Mouse (Mus musculus) left cerebral cortex, adult 2 months (tissue): ENCODE measurements around the gene Sipa1. TPM values are rescaled to one million over a fixed set of nuclear protein-coding genes. Genes with fewer than 3 reads are reported as not detected.
A peak's percentile ranks its signal among the peaks of the same experiment; 100 is the strongest.

Experiments used
- DNase-seq, 2 experiments: peaks; one replicate each; pipeline ENCODE4 v3.0.0; 2021 to 2022; ENCODE audit warnings: low spot score in 2 of 2, mixed read lengths in 1 of 2; ENCODE audit errors: extremely low spot score in 1 of 2
- H3K27ac ChIP-seq: fragments of 200-600 bp; 2 replicates; pipeline ENCODE4 v1.8.1; 2022
- H3K4me3 ChIP-seq: fragments of 200-600 bp; 2 replicates; pipeline ENCODE4 v1.8.1; 2022
- CTCF ChIP-seq: fragments of 200-600 bp; IDR thresholded peaks from 2 replicates; pipeline ENCODE4 v1.8.1; 2022; ENCODE audit warnings: antibody characterized with exemption, mild to moderate bottlenecking, moderate library complexity
- intact Hi-C: fragments of 180-260 bp; cut with DNase I; formaldehyde crosslinking; loops from one replicate; pipeline ENCODE4 v1.15.1; 2025
- total RNA-seq, 2 experiments: library from RNA; stranded (reverse); gene quantifications; 2 replicates each; pipeline ENCODE4 v1.2.3; 2021

The Sipa1 gene
- total RNA-seq, 2 experiments from 2014 or later: 18.2 to 19.0 TPM

DNA sequence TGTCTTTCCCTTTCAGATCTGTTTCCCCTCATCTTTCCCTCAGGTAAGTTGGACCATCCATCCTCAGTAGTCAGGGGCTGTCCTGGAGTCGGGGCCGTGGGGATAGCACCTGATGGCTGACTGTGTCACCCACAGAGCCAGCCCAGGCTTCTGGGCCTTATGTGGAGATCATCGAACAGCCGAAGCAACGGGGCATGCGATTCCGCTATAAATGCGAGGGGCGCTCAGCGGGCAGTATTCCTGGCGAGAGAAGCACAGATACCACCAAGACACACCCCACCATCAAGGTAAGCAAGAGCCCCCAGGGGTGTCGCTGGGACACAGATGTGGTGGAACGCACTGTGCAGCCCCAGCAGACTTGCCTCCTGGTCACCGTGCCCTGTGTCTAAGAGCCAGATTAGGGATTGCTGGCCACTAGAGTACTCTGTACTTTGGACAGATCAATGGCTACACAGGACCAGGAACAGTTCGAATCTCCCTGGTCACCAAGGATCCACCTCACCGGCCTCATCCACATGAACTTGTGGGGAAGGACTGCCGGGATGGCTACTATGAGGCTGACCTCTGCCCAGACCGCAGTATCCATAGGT, 25.0 kb downstream of the Sipa1 start:
- H3K27ac ChIP-seq: peak overlapping the region; percentile 99
- DNase-seq: no peak
- peak overlapping the region; percentile 99 for H3K4me3 ChIP-seq
- intact Hi-C loops: no loop called here
- TF ChIP-seq CTCF: no peak

DNA sequence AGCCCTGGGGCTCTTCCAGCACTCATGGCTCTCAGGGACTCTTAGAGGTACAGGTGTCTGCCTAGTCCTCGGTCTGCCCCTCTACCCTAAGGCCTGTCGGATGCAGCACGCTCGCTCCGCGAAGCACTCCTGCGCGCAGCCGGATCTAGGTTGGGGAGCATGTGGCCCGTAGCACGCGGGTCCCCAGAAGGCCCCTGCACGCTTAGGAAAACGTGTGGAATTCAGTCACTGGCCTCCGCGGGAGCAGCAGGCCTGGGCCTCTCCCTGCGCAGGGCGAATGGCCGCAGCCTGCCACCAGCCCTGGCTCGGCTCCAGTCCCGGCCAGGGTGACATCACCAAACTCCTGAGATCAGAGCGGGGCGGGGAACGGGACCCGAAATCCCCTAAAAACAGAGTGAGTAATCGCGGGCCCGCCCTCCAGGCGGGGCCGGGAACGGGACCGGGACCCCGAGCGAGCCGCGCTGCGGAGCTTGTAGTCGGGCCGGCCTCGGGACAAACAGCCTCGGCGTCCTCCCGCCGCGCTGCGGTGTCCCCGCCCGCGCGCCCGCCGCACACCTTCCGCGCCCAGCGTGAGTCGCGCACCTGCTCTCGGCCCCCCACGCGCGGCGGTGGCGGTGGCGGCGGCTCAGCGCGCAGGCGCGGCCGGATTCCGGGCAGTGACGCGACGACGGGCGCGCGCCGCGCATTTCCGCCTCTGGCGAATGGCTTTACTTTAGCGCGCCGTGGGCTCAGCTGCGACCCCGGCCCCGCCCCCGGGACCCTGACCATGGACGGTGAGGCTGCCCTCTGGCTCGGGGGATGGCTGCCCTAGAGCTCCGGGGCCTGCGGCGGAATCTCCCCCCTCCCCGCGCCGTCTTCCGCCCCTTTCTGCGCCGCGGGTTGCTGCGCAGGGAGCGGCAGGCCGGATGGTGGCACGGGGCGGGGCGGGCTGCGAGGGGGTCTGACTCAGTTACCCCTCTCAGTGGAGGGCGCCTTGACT, 26.1 kb downstream of the Sipa1 start, which contains the start of gene Rela:
TSS of gene Rela (plus strand) at position 415 of the 979 bp plus-strand sequence.
- intact Hi-C loops: loop anchor here (1.0 to 2.0 kb wide), 2 partner anchors 27 to 51 kb away; partner anchors contain the start of genes Kat5, Map3k11 and Pcnx3

DNA sequence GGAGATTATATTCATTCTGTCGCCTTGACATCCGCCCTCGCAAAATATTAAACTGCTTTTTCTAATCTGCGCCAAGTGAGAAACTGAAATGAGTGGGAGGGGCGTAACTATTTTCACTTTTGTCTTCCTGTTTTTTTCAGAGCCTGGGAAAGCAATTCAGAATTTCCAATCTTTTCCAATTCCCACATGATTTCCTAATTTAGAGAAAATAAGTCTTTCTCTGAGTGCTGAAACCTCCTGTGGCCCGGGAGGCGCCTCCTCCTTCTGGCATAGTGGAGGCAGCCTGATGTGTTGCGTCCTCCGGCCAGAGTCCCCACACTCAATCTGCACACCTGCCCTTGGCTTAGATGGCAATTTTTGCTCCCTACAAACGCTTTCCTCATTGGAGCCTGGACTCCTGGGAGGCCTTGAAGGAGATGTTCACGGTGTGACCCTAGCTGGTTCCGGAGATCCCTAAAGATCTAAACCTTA, 26.9 kb downstream of the Sipa1 start:
- no peak for DNase-seq
- TF ChIP-seq CTCF: no peak
- Histone ChIP-seq H3K4me3 (peak overlapping the region; percentile 99), H3K27ac (peak overlapping the region; percentile 99)
- intact Hi-C loops: loop anchor here (1.0 to 2.0 kb wide), 2 partner anchors 26 to 52 kb away; partner anchors contain the start of genes Kat5, Map3k11 and Pcnx3

More for the DNA sequence above, 26.1 kb downstream of the Sipa1 start, which contains the start of gene Rela:
- no peak for TF ChIP-seq CTCF
- peak; percentile 90 to 92 for DNase-seq
- H3K4me3 ChIP-seq: peak within 1 kb of the TSS; percentile 99
- peak within 1 kb of the TSS; percentile 99 for H3K27ac ChIP-seq

DNA sequence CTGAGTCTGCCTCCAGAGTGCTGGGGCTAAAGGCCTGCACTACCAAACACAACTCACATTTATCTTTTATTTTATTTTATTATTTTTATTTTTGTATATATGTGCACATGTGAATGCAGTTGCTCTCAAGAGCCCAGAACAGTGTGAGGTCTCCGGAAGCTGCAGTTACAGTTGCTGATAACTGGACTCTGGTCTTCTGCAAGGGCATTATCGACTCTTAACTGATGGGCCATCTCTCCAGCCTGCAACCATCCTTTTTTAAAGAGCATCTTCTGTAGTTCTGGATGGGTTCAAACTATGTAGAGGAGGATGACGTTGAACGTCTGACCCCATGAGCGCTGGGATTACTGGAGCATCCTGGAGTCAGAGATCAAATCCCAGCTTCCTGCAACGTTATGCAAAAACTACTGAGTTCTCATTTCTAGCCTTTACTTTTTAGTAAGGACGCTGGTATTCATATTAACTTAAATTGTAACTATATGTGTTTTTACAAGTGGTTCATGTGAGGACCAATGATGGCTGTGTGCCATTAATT, 27.4 kb downstream of the Sipa1 start:
- no peak for TF ChIP-seq CTCF
- H3K27ac ChIP-seq: peak overlapping the region; percentile 99
- intact Hi-C loops: loop anchor here (2.0 kb wide), 1 partner anchor 53 kb away; the partner anchor contains the start of genes Map3k11 and Pcnx3
- no peak for DNase-seq
- no peak overlapping the region for H3K4me3 ChIP-seq

DNA sequence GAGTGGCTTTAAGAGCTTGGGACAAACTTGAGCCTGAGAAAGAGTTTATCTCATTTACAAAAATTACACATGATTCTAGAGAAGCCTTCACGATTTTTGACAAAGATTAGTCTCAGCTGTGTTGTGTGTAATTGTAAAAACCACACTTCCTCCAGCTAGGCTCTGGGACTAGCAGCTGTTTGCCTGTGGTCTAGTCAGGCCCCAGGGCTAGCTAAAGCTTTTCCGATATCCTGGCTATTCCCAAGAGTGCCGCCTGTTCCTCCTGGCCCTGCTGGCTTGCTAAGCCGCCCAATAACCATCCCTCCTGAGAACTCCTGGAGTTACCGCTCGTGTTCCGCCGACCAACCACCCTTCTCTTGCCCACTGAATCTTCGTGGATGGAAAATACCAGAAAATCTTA, 31.4 kb downstream of the Sipa1 start:
- DNase-seq: no peak
- Histone ChIP-seq H3K27ac (no peak overlapping the region), H3K4me3 (no peak overlapping the region)
- no peak for TF ChIP-seq CTCF
- intact Hi-C loops: no loop called here

DNA sequence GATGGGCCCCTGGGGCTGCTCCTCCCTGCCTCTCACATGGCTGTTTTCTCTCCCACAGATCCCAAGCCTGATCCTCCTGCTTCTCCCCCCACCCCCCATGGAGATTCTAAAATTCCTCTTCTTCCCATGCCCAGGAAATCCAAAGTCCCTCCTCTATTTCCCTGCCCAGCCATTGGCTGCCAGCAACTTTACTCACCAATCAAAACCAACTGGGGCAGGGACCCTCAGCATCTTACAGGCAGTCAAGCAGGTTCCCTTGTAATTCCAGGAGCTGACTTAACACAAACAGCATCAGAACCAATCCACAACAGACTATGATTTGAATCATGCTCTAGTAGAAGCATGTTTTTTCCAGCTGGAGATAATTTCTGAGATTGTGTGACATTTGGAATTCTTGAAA, 33.6 kb downstream of the Sipa1 start:
- no peak overlapping the region for H3K4me3 ChIP-seq
- intact Hi-C loops: loop anchor here (5.0 kb wide), 1 partner anchor 43 kb away; no protein-coding TSS in a partner anchor
- no peak for TF ChIP-seq CTCF

DNA sequence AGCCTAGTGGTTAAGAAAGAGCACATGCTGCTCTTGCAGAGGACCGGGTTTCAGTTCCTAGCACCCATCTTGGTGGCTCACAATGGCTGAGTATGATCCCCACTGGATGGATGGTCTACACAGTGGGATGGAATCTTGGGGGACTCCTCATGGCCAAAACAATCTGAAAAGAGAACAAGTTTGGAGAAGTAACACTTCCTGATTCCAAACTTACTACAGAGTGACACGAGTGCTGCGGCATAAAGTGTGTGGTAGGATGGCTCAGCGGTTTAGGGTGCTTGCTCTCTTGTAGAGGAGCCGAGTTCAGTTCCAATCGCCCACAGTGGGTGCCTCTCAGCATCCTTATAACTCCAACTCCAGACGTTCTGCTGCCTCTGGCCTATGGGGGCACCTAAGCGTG, 38.2 kb downstream of the Sipa1 start:
- Histone ChIP-seq H3K27ac (no peak overlapping the region), H3K4me3 (no peak overlapping the region)
- no peak for DNase-seq
- no peak for TF ChIP-seq CTCF
- intact Hi-C loops: loop anchor here (5.0 kb wide), 1 partner anchor 38 kb away; no protein-coding TSS in a partner anchor

More for the DNA sequence above, 33.6 kb downstream of the Sipa1 start:
- no peak overlapping the region for H3K27ac ChIP-seq
- no peak for DNase-seq

DNA sequence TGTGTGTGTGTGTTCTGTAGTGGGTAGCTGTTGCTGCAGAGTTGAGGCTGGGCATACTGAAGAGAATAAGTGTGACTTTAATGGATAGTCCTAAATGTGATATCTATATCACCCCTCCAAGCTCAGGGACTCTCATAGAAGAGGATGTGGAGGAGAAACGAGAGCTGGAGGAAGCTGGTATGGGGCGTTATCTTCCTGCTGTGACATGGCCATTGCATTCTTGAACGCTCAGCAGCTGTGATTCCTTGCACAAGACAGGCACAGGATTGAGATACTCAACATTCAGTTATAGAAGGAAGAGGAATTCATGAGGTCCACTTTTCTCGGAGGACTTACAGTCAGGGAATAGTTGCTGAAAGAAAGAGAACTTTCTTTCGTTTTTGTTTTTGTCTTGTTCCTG, 41.6 kb downstream of the Sipa1 start:
- Histone ChIP-seq H3K4me3 (no peak overlapping the region), H3K27ac (no peak overlapping the region)
- no peak for TF ChIP-seq CTCF
- DNase-seq: no peak
- intact Hi-C loops: no loop called here

DNA sequence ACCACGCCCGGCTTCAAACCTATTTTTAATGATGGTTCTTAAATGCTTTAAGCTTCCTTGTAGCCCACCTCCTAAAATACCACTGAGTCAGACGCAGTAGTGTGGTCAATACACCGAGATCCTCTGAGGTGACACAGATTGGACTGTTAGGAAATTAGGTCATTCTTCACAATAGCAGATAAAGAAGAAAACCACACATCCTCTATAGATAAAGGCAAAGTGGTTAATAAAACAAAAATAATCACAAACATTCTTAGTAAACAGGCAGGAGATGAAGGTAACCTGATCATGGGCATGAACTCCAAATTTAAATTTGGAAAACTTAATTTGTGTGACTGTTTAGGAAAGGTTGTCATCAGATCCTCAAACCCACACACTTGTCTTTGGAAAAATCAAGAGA, 43.5 kb downstream of the Sipa1 start:
- no peak overlapping the region for H3K4me3 ChIP-seq
- H3K27ac ChIP-seq: no peak overlapping the region
- TF ChIP-seq CTCF: no peak
- no peak for DNase-seq
- intact Hi-C loops: no loop called here

DNA sequence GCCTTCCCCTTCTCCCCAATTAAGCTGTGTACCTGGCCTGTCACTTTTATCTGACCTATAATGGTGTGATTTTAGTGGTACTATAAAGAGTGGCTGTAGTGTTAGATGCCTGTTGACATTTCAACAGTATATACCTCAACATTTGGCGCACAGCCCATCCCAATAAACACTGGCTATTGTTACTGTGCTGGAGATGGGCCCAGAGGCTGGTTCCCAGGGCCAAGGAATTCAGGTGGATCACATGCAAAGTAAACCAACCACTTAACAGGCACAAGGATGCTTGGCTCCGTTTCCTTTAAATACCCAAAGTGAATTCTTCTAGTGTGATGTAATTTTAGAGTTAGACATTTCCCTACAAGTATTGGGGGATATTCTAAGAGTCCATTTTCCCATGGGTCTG, 48.6 kb downstream of the Sipa1 start:
- no peak for DNase-seq
- intact Hi-C loops: no loop called here
- H3K27ac ChIP-seq: no peak overlapping the region
- no peak overlapping the region for H3K4me3 ChIP-seq
- no peak for TF ChIP-seq CTCF

DNA sequence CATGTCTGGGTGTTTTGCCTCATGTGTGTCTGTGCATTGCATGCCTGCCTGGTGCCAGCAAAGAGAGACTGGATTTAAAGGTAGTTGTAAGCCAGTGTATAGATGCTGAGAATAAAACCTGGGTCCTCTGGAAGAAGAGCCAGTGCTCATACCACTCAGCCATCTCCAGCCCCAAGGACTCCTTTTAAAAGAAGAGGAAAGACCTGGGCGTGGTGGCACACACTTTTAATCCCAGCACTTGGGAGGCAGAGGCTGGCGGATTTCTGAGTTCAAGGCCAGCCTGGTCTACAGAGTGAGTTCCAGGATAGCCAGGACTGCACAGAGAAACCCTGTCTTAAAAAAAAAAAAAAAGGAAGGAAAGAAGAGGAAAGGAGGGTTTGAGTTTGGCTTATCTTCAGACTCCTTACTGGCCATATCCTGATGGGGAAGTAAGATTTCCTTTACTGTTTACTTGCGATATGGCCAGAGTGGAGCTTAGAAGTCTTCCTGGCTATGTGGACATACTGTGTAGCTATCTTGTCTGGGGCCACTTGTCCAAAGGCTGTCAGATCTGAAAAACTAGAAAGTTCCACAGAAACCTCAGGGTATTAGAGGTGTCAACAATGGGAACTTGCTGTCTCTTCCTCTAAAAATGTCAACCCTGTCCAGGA, 50.6 kb downstream of the Sipa1 start:
- TF ChIP-seq CTCF: no peak
- no peak for DNase-seq
- H3K4me3 ChIP-seq: no peak overlapping the region
- intact Hi-C loops: no loop called here
- H3K27ac ChIP-seq: no peak overlapping the region
